Mouse (Mus musculus) ES-Bruce4 (cell line): Measurements from ENCODE around the gene C6. TPM values are rescaled to one million over a fixed set of nuclear protein-coding genes. Genes with fewer than 3 reads are reported as not detected.

Source experiments
- H3K27ac ChIP-seq: 2 replicates; pipeline ENCODE4 v1.5.1; 2012; ENCODE audit warnings: low read length, inconsistent platforms; ENCODE audit not compliant: insufficient read depth
- H3K27me3 ChIP-seq: 2 replicates; pipeline ENCODE4 v1.6.1; 2012; ENCODE audit warnings: mild to moderate bottlenecking, low read length, inconsistent platforms; ENCODE audit not compliant: control insufficient read depth, poor library complexity, insufficient read depth, severe bottlenecking
- H3K36me3 ChIP-seq: 2 replicates; pipeline ENCODE4 v1.6.1; 2012; ENCODE audit warnings: inconsistent platforms, mild to moderate bottlenecking, low read length, moderate library complexity; ENCODE audit not compliant: control insufficient read depth, poor library complexity, insufficient read depth, severe bottlenecking
- H3K4me1 ChIP-seq: one replicate; pipeline ENCODE4 v1.8.1; 2011; ENCODE audit warnings: low read length; ENCODE audit not compliant: control insufficient read depth, insufficient read depth
- H3K4me3 ChIP-seq: 2 replicates; pipeline ENCODE4 v1.5.1; 2011; ENCODE audit warnings: low read depth, mild to moderate bottlenecking, low read length
- H3K9ac ChIP-seq: 2 replicates; pipeline ENCODE4 v1.6.1; 2012; ENCODE audit warnings: low read depth, mild to moderate bottlenecking, inconsistent platforms; ENCODE audit not compliant: poor library complexity, severe bottlenecking
- H3K9me3 ChIP-seq: replicated peaks from 2 replicates; pipeline ENCODE4 v1.6.1; 2012; ENCODE audit warnings: mild to moderate bottlenecking, low read length, inconsistent platforms; ENCODE audit not compliant: control insufficient read depth, poor library complexity, insufficient read depth, severe bottlenecking
- CTCF ChIP-seq: IDR thresholded peaks from one replicate; pipeline ENCODE4 v1.8.1; 2011; ENCODE audit warnings: low read depth, low read length
- EP300 ChIP-seq: IDR thresholded peaks from 2 replicates; pipeline ENCODE4 v1.6.1; 2011; ENCODE audit warnings: low read depth, low read length; ENCODE audit not compliant: insufficient read depth
- POLR2A ChIP-seq: IDR thresholded peaks from one replicate; pipeline ENCODE4 v1.8.1; 2011; ENCODE audit warnings: low read length; ENCODE audit not compliant: insufficient read depth
- polyA plus RNA-seq: library from polyadenylated mRNA; stranded (reverse); fragments of >200 nt; gene quantifications from 2 replicates; pipeline ENCODE4 v1.2.4, GENCODE M21; 2011; ENCODE audit warnings: low read depth; ENCODE audit not compliant: missing spikeins, insufficient read depth, insufficient read length

Gene C6
- polyA plus RNA-seq: not detected in 2 replicates

DNA sequence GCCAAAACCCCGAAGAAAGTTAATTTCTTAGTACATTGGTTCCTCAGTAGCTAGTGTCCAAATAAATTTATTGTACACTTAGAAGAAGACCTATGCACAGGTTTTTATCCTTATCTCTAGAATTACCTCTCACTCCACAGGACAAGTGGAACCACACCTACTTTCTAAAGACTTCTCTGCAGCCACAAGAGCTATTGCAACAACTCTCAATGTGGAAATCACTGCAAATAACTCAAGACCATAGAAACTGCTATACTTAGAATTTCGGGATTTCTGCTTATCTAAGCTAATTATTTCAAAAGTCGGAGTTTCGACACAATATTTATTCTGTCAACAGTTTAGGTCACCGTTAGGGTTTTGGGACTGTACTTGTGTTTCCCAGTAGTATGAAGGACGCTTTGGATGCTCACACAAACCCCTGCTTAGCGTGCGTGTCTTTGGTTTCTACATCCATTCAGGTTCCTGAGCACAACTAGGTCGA lies at the start of gene C6:
C6 (plus strand) TSS at position 346 of the 481 bp plus-strand sequence.
- H3K9me3 ChIP-seq: no peaks in the 10 kb centered on the region
- no peaks in the 10 kb centered on the region for H3K27me3 ChIP-seq
- TF ChIP-seq CTCF: no peak
- no peak for TF ChIP-seq POLR2A
- no peak for TF ChIP-seq EP300
- no peaks in the 10 kb centered on the region for H3K36me3 ChIP-seq
- no peak within 1 kb of the TSS for H3K4me3 ChIP-seq
- no peak within 1 kb of the TSS for H3K27ac ChIP-seq
- no peak within 1 kb of the TSS for H3K9ac ChIP-seq
- no peaks in the 10 kb centered on the region for H3K4me1 ChIP-seq

GRCm38 (mm10) chr15:4697604-4698003 lies 29.4 kb upstream of the C6 start:
- Histone ChIP-seq H3K27me3 (no peaks in the 10 kb centered on the region), H3K9ac (no peak overlapping the region), H3K9me3 (peaks cover 15% of the 10 kb centered on the region), H3K36me3 (no peaks in the 10 kb centered on the region), H3K4me1 (no peaks in the 10 kb centered on the region), H3K27ac (no peak overlapping the region), H3K4me3 (no peak overlapping the region)
- TF ChIP-seq CTCF: no peak
- TF ChIP-seq POLR2A: no peak

- H3K9ac ChIP-seq: no peak overlapping the region
- TF ChIP-seq POLR2A (no peak), EP300 (no peak), CTCF (no peak)
- H3K27me3 ChIP-seq: no peaks in the 10 kb centered on the region
- no peaks in the 10 kb centered on the region for H3K4me1 ChIP-seq
- no peaks in the 10 kb centered on the region for H3K36me3 ChIP-seq
- H3K4me3 ChIP-seq: no peak overlapping the region
- H3K9me3 ChIP-seq: no peaks in the 10 kb centered on the region
- H3K27ac ChIP-seq: no peak overlapping the region
Measured at GRCm38 (mm10) chr15:4734150-4734549, 7.2 kb downstream of the C6 start.

DNA sequence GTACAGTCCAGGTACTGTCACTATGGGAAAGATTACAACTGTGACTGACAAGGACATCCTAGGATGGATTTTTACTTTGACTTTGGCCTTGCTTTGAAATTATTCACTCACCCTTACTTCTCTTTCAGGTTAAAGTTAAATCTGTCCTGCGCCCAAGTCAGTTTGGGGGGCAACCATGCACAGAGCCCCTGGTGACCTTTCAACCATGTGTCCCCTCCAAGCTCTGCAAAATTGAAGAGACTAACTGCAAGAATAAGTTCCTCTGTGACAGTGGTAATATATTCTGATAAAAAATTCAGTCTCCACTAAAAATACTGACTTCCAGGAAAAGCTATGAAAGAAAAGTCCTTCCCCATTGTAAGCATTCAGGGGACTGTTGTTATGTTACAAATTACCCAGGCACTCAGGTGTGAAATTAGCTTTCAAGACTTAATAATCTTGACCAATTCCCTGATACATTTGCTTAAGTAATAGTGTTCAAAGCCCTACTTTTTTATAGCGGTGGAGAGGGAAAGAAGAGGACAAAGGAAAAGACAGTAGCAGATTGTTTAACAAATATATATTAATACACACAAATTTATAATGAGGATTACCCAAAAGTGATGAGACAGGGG lies 8.1 kb downstream of the C6 start:
- no peaks in the 10 kb centered on the region for H3K36me3 ChIP-seq

DNA sequence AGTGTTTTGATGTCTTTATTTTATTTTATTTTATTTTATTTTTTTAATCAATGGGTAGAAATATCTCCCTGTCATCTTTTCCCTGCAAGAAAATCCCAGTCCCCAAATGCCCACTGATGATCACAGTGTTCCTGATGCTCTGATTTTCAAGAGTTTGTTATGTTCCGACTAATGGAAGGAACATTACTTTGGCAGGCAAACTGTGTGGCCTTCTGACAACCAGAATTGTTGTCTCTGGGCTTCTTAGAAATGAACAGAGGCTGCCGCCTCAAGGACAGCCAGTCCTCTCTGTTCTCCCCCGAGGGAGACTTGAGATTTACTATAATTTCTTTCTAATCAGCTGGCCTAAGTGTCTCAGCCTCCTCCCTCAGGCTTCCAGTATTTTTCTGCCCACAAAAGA lies 20.7 kb downstream of the C6 start:
- Histone ChIP-seq H3K9me3 (no peaks in the 10 kb centered on the region), H3K4me3 (no peak overlapping the region), H3K27me3 (no peaks in the 10 kb centered on the region), H3K36me3 (no peaks in the 10 kb centered on the region), H3K4me1 (no peaks in the 10 kb centered on the region), H3K9ac (no peak overlapping the region), H3K27ac (no peak overlapping the region)
- TF ChIP-seq EP300 (no peak), POLR2A (no peak), CTCF (no peak)

More for the DNA sequence above, 8.1 kb downstream of the C6 start:
- Histone ChIP-seq H3K9me3 (no peaks in the 10 kb centered on the region), H3K27me3 (no peaks in the 10 kb centered on the region), H3K27ac (no peak overlapping the region), H3K4me1 (no peaks in the 10 kb centered on the region), H3K4me3 (no peak overlapping the region), H3K9ac (no peak overlapping the region)
- TF ChIP-seq CTCF (no peak), EP300 (no peak), POLR2A (no peak)

DNA sequence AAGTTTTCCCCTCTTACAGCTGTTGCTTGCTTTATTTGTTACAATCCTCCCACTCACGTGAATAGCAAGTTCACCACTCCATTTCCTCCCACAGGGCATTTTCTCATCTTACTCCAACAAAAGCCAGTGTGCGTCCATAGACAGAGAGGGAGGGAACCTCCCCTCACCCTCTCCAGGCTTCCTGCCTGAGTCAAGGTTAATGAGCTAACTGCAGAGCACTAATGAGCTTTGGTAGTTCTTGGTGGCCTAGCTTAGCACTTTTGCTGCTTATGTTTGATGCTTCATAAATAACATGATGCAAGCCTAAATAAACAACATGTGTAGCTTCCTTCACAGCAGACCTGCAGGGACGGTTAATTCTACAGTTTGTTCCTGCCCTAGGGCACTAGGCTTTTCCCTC lies 63.4 kb downstream of the C6 start:
- H3K4me1 ChIP-seq: no peaks in the 10 kb centered on the region
- no peak overlapping the region for H3K27ac ChIP-seq
- TF ChIP-seq CTCF: no peak
- TF ChIP-seq EP300: no peak
- no peak for TF ChIP-seq POLR2A
- no peaks in the 10 kb centered on the region for H3K36me3 ChIP-seq
- no peak overlapping the region for H3K4me3 ChIP-seq
- no peaks in the 10 kb centered on the region for H3K27me3 ChIP-seq
- H3K9ac ChIP-seq: no peak overlapping the region
- H3K9me3 ChIP-seq: no peaks in the 10 kb centered on the region
